Mouse (Mus musculus) midbrain, embryonic 11.5 days (tissue): Measurements from ENCODE around the gene Hist1h2bl. TPM values are rescaled to one million over a fixed set of nuclear protein-coding genes. Genes with fewer than 3 reads are reported as not detected.
"Not testable (repeated sequence)": the region's sequence is repeated elsewhere in the genome, so short reads cannot be mapped to it uniquely, and the experiment has no call there.

Experiments
- ATAC-seq: fragments of 200-750 bp; cut with Nextera tagmentation; 2 replicates; pipeline ENCODE4 v1.8.0; 2017; ENCODE audit warnings: moderate TSS enrichment, moderate library complexity; ENCODE audit not compliant: low FRiP score
- DNase-seq: peaks from one replicate; pipeline ENCODE4 v3.0.0; 2015; ENCODE audit warnings: low spot score; ENCODE audit errors: missing footprints
- H3K27ac ChIP-seq: fragments of 300-500 bp; sonication (generic); 2 replicates; pipeline ENCODE4 v1.5.1; 2014; ENCODE audit warnings: low read depth, low read length
- H3K27me3 ChIP-seq: fragments of 300-500 bp; sonication (generic); 2 replicates; pipeline ENCODE4 v1.6.1; 2014; ENCODE audit warnings: mild to moderate bottlenecking, low read length, moderate library complexity, mixed read lengths; ENCODE audit not compliant: control insufficient read depth, insufficient read depth
- H3K36me3 ChIP-seq: fragments of 300-500 bp; sonication (generic); 2 replicates; pipeline ENCODE4 v1.6.1; 2014; ENCODE audit warnings: mild to moderate bottlenecking, low read length, moderate library complexity, mixed read lengths; ENCODE audit not compliant: control insufficient read depth, insufficient read depth
- H3K4me1 ChIP-seq: fragments of 300-500 bp; sonication (generic); 2 replicates; pipeline ENCODE4 v1.6.1; 2014; ENCODE audit warnings: low read length; ENCODE audit not compliant: control insufficient read depth, insufficient read depth
- H3K4me2 ChIP-seq: fragments of 300-500 bp; sonication (generic); 2 replicates; pipeline ENCODE4 v1.6.1; 2014; ENCODE audit warnings: mild to moderate bottlenecking, moderate library complexity
- H3K4me3 ChIP-seq: fragments of 300-500 bp; sonication (generic); 2 replicates; pipeline ENCODE4 v1.5.1; 2014; ENCODE audit warnings: low read depth, low read length
- H3K9ac ChIP-seq: fragments of 300-500 bp; sonication (generic); 2 replicates; pipeline ENCODE4 v1.6.1; 2014; ENCODE audit warnings: low read length
- H3K9me3 ChIP-seq: fragments of 300-500 bp; sonication (generic); 2 replicates; pipeline ENCODE4 v1.6.1; 2016; ENCODE audit warnings: low read length; ENCODE audit not compliant: control insufficient read depth
- WGBS: fragments of 180-500 bp; shearing (Covaris S2); extraction: QIAGEN DNeasy Blood & Tissue Kit; methylation state at CpG from one replicate; pipeline ENCODE4 v1.1.7; 2014; 5-methylcytosine and 5-hydroxymethylcytosine counted together
- polyA plus RNA-seq: library from polyadenylated mRNA; unstranded; fragments of >200 nt; fragmentation: Nextera tagmentation; extraction: Ambion mirVana; gene quantifications from 2 replicates; pipeline ENCODE4 v1.2.1, GENCODE M21; 2014

Hist1h2bl gene
- polyA plus RNA-seq, 1 experiment from 2014 or later: 0.85 TPM

- H3K4me3 ChIP-seq: peak overlapping the region; percentile 44
- ATAC-seq (peak; percentile 28; the same call in 1 of the 2 replicates), DNase-seq (peak; percentile 97)
- H3K4me1 ChIP-seq: peaks cover 18% of the 10 kb centered on the region
- H3K36me3 ChIP-seq, H3K27me3 ChIP-seq, H3K9me3 ChIP-seq: not testable (repeated sequence)
- peak overlapping the region; percentile 89 for H3K4me2 ChIP-seq
- peak overlapping the region; percentile 94 for H3K27ac ChIP-seq
- 1% methylated on average over 9 of the region's 38 CpGs for WGBS
- H3K9ac ChIP-seq: peak overlapping the region; percentile 84
Observed at GRCm38 (mm10) chr13:21716540-21717391, 823 bp upstream of the Hist1h2bl start.

GRCm38 (mm10) chr13:21715131-21715863 is 646 bp downstream of the Hist1h2bl start:
- WGBS: under 1% methylated on average over 22 of the region's 22 CpGs
- H3K4me2 ChIP-seq: peak overlapping the region; percentile 80
- no peaks in the 10 kb centered on the region for H3K9me3 ChIP-seq
- H3K36me3 ChIP-seq: no peaks in the 10 kb centered on the region
- H3K27me3 ChIP-seq: no peaks in the 10 kb centered on the region
- peak overlapping the region; percentile 75 for H3K9ac ChIP-seq
- ATAC-seq (no peak), DNase-seq (peak; percentile 94)
- H3K27ac ChIP-seq: peak overlapping the region; percentile 92
- peaks cover 16% of the 10 kb centered on the region for H3K4me1 ChIP-seq
- peak overlapping the region; percentile 44 for H3K4me3 ChIP-seq

DNA sequence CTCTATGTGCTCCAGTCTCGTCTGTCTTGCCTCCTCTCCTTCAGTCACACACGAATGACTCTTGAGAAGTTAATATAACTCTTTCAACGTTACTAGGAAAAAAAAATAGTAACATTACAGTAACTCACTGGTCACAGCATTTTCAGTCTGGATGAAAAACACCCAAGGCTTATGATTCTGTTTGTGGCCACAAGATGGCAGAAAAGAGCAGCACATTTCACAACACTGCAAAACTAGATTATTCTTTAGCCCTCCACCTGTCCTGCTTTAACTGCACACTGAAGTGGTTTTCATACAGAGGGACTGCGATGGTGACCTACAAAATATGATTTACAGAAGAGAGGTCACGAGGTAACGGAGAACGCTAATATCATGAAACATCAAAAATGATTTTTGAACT is 1.2 kb downstream of the Hist1h2bl start:
- WGBS: 2% methylated on average over 7 of the region's 7 CpGs

GRCm38 (mm10) chr13:21711698-21712097 is 4.2 kb downstream of the Hist1h2bl start:
- ATAC-seq (no peak), DNase-seq (no peak)
- WGBS: 28% methylated on average over 4 of the region's 4 CpGs
- Histone ChIP-seq H3K4me1 (peaks cover 8% of the 10 kb centered on the region), H3K9me3 (no peaks in the 10 kb centered on the region), H3K9ac (no peak overlapping the region), H3K4me2 (peak overlapping the region; percentile 61), H3K27ac (no peak overlapping the region), H3K36me3 (no peaks in the 10 kb centered on the region), H3K27me3 (no peaks in the 10 kb centered on the region), H3K4me3 (peak overlapping the region; percentile 43)

More for the DNA sequence above, 1.2 kb downstream of the Hist1h2bl start:
- Histone ChIP-seq H3K4me2 (peak overlapping the region; percentile 80), H3K4me3 (peak overlapping the region; percentile 44), H3K9me3 (no peaks in the 10 kb centered on the region), H3K36me3 (no peaks in the 10 kb centered on the region), H3K27ac (peak overlapping the region; percentile 92), H3K9ac (peak overlapping the region; percentile 75), H3K4me1 (peaks cover 16% of the 10 kb centered on the region), H3K27me3 (no peaks in the 10 kb centered on the region)
- DNase-seq: peak; percentile 95
- ATAC-seq: no peak

DNA sequence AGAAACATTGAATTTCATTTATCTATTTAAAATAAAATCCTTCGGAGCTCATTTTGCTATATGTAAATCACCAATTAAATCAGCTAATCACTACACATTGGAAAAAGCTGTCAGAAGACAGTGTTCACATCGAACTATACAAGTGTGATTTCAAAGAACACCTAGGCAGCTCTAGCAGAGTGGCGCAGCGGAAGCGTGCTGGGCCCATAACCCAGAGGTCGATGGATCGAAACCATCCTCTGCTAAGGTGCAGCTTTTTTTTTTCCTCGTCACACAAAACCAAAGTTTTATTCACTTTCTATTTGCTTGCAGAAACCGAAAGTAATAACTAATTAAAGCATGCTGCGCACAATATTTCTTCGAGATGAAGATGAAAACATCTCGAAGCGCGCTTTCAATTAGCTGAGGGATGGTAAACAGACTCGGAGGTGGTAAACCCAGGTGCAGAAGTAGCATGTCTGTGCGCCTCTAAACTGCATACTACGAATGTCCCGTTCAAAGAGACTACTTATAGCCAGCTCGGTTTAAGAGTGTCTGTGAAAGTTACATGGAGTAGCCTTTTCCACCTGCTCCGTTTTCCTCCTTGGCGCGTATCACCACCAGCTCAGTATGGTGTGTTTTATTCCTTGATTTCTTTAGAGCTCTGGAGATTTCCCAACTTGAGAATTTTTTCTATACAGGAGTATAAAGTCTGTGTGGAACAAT is 5.0 kb downstream of the Hist1h2bl start:
- peak; percentile 82 for ATAC-seq
- DNase-seq: peak; percentile 99
- 2% methylated on average over 22 of the region's 22 CpGs for WGBS
- H3K27ac ChIP-seq: no peak overlapping the region
- no peaks in the 10 kb centered on the region for H3K36me3 ChIP-seq
- peak overlapping the region; percentile 61 for H3K4me2 ChIP-seq
- H3K9me3 ChIP-seq: no peaks in the 10 kb centered on the region
- H3K27me3 ChIP-seq: no peaks in the 10 kb centered on the region
- peak overlapping the region; percentile 43 for H3K4me3 ChIP-seq
- H3K9ac ChIP-seq: peak overlapping the region; percentile 57
- peaks cover 8% of the 10 kb centered on the region for H3K4me1 ChIP-seq

DNA sequence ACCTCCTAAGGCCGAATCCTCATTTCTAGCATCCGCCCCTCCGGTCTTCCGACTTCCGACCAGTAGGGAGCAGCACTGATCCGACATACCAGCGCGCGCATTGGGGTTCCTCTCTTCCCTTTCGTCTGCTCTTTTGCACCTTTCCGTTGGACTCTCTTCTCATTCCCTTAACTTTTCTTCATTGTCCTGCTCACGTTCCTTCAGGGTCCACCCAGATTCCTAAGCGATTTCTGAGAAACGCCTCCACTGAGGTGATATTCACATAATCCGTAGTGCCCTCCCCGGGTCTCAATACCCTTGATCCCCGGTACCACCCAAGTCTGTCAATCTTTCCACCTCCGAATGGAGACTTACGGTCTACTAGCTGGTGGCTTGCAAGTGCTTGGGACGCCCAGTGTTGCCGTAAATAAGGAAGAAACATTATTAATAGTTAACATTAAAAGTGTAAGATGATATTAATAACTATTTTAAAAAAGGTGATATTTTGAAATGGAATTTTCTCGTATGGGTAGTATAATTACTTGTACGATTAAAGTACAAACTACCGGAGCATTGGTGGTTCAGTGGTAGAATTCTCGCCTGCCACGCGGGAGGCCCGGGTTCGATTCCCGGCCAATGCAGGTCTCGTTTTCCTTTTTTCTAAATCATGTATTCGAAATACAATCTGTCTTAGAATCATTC is 5.8 kb downstream of the Hist1h2bl start:
- ATAC-seq: peak; percentile 80
- WGBS: under 1% methylated on average over 32 of the region's 32 CpGs
- Histone ChIP-seq H3K36me3 (no peaks in the 10 kb centered on the region), H3K4me2 (peak overlapping the region; percentile 39), H3K27me3 (no peaks in the 10 kb centered on the region), H3K4me1 (peaks cover 4% of the 10 kb centered on the region), H3K9ac (peak overlapping the region; percentile 68), H3K9me3 (no peaks in the 10 kb centered on the region), H3K27ac (peak overlapping the region; percentile 36; the same call in 1 of the 2 replicates), H3K4me3 (peak overlapping the region; percentile 61)
- DNase-seq: peak; percentile 99

- H3K4me2 ChIP-seq: no peak overlapping the region
- ATAC-seq (no peak), DNase-seq (no peak)
- WGBS: 73% methylated on average over 4 of the region's 4 CpGs
- no peak overlapping the region for H3K4me3 ChIP-seq
- no peaks in the 10 kb centered on the region for H3K9me3 ChIP-seq
- no peak overlapping the region for H3K9ac ChIP-seq
- no peaks in the 10 kb centered on the region for H3K36me3 ChIP-seq
- no peaks in the 10 kb centered on the region for H3K27me3 ChIP-seq
- no peaks in the 10 kb centered on the region; the same call in 1 of the 2 replicates for H3K4me1 ChIP-seq
- no peak overlapping the region for H3K27ac ChIP-seq
Observed at GRCm38 (mm10) chr13:21706669-21707068, 9.3 kb downstream of the Hist1h2bl start.

GRCm38 (mm10) chr13:21697811-21698210 is 18.1 kb downstream of the Hist1h2bl start, which contains the start of gene Olfr1359:
Gene Olfr1359 (plus strand): TSS chr13:21698111.
- DNase-seq: no peak
- Histone ChIP-seq H3K27me3 (no peaks in the 10 kb centered on the region), H3K36me3 (no peaks in the 10 kb centered on the region), H3K9me3 (no peaks in the 10 kb centered on the region), H3K4me2 (no peak within 1 kb of the TSS), H3K9ac (no peak within 1 kb of the TSS), H3K4me1 (no peaks in the 10 kb centered on the region), H3K4me3 (no peak within 1 kb of the TSS), H3K27ac (no peak within 1 kb of the TSS)
- ATAC-seq: no peak
